Mouse (Mus musculus) erythroblast, embryonic 14.5 days (primary cell): ENCODE results near the gene Ust. TPM values are rescaled to one million over a fixed set of nuclear protein-coding genes. Genes with fewer than 3 reads are reported as not detected.

Experiments
- H3K27me3 ChIP-seq: 2 replicates; pipeline ENCODE4 v1.6.1; 2012; ENCODE audit warnings: inconsistent platforms; ENCODE audit not compliant: control insufficient read depth
- H3K36me3 ChIP-seq: 2 replicates; pipeline ENCODE4 v1.6.1; 2012; ENCODE audit warnings: mild to moderate bottlenecking, inconsistent platforms; ENCODE audit not compliant: control insufficient read depth
- H3K4me1 ChIP-seq: 2 replicates; pipeline ENCODE4 v1.6.1; 2012; ENCODE audit warnings: inconsistent platforms; ENCODE audit not compliant: control insufficient read depth
- H3K4me3 ChIP-seq: replicated peaks from 2 replicates; pipeline ENCODE3; 2012; ENCODE audit warnings: moderate library complexity, mild to moderate bottlenecking, inconsistent platforms
- H3K9me3 ChIP-seq: 2 replicates; pipeline ENCODE4 v1.6.1; 2012; ENCODE audit warnings: low read length, inconsistent platforms, mixed read lengths; ENCODE audit not compliant: control insufficient read depth
- GATA1 ChIP-seq: IDR thresholded peaks from 2 replicates; pipeline ENCODE4 v1.6.1; 2012; ENCODE audit warnings: low read length, inconsistent platforms, mixed read lengths
- TAL1 ChIP-seq: IDR thresholded peaks from 3 replicates; pipeline ENCODE4 v1.6.1; 2012; ENCODE audit warnings: low read length, inconsistent platforms, mixed read lengths
- polyA plus RNA-seq: library from polyadenylated mRNA; stranded (reverse); fragments of >175 nt; gene quantifications from 2 replicates; pipeline ENCODE4 v1.2.3, GENCODE M21; 2012

The Ust gene
- polyA plus RNA-seq, 1 experiment = not detected

- H3K9me3 ChIP-seq = no peaks in the 10 kb centered on the region
- peaks cover 7% of the 10 kb centered on the region for H3K27me3 ChIP-seq
- no peaks in the 10 kb centered on the region for H3K4me1 ChIP-seq
- TF ChIP-seq TAL1 (no peak), GATA1 (no peak)
- H3K36me3 ChIP-seq = no peaks in the 10 kb centered on the region
- H3K4me3 ChIP-seq = no peak overlapping the region
These were observed 6.9 kb downstream of the Ust start for GRCm38 (mm10) chr10:8511760-8512159.

DNA sequence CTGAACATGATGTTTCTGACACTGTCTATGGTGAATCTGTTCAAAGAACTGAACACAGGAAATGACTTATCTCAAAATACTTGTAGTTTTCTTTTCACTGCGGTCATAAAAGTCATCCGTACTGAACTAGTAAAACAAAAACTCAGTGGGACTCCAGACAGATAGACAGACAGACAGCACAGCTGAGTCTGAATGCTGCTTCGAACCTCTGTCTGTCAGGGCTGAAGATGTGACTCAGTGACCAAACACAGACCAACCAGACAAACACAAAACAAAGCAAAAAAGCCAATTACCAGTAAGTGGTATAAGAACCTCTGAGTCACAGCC is 12.4 kb downstream of the Ust start:
- Histone ChIP-seq H3K27me3 (no peaks in the 10 kb centered on the region), H3K4me3 (no peak overlapping the region), H3K9me3 (no peaks in the 10 kb centered on the region), H3K4me1 (no peaks in the 10 kb centered on the region), H3K36me3 (no peaks in the 10 kb centered on the region)
- TF ChIP-seq GATA1 (no peak), TAL1 (no peak)

DNA sequence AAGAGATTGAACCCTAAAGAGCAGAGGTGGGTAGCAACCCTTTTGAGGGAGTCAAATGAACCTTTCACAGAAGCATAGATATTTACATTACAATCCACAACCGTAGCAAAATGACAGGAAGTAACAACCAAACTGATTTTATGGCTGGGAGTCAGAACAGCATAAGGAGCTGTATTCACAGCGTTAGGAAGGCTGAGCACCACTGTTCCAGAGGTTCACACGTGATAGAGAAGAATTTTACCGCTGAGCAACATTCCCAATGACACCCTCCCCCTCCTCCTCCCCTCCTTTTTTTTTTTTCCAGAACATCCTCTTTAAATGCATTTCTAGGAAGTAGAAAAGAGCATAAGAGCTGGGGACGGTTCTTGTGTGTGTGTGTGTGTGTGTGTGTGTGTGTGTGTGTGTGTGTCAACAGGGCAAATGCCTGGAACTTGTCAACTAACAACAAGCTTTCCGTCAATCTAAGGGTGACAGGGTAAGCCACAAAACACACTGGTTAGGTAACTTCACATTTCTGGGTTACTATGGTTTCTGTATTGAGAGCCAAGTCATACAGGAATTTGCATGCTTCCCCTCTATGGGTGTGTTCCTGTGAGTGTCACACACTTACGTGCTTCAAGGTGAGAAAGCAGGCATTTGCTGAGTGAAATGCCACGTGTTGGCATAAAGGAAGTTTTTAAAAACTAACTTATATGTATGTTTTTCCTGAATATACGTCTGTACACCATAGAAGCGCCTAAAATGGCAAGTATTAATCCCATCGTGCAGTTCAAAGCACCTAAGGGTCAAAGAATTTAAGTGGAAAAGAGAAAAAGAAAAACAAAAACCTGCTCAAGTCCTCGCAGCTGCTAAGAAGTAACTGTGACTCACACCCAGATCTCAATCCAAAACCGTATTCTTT is 13.0 kb downstream of the Ust start:
- H3K36me3 ChIP-seq = no peaks in the 10 kb centered on the region
- no peak for TF ChIP-seq GATA1
- TF ChIP-seq TAL1 = no peak
- H3K27me3 ChIP-seq = no peaks in the 10 kb centered on the region
- H3K9me3 ChIP-seq = no peaks in the 10 kb centered on the region
- H3K4me3 ChIP-seq = no peak overlapping the region
- no peaks in the 10 kb centered on the region for H3K4me1 ChIP-seq

DNA sequence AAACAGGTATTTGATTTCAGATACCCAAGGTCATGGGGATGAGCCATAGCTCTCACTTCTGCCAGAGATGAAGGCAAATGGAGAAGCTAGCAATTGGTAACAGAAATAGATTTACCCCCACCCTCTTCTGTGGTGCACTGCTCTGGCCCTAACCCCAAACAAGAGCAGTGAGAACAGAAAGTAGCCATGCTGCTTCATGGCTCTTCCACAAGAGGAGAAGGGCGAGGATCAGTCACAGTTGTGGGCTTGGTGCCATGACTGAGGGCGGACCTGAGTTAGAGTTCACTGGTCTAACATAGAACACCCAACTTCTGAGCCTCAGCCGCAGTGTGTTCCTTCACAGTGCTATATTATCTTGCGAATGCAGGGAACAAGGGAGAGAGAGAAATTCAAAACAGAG is 13.8 kb downstream of the Ust start:
- TF ChIP-seq TAL1 = no peak
- Histone ChIP-seq H3K9me3 (no peaks in the 10 kb centered on the region), H3K36me3 (no peaks in the 10 kb centered on the region), H3K4me1 (no peaks in the 10 kb centered on the region), H3K27me3 (no peaks in the 10 kb centered on the region), H3K4me3 (no peak overlapping the region)

DNA sequence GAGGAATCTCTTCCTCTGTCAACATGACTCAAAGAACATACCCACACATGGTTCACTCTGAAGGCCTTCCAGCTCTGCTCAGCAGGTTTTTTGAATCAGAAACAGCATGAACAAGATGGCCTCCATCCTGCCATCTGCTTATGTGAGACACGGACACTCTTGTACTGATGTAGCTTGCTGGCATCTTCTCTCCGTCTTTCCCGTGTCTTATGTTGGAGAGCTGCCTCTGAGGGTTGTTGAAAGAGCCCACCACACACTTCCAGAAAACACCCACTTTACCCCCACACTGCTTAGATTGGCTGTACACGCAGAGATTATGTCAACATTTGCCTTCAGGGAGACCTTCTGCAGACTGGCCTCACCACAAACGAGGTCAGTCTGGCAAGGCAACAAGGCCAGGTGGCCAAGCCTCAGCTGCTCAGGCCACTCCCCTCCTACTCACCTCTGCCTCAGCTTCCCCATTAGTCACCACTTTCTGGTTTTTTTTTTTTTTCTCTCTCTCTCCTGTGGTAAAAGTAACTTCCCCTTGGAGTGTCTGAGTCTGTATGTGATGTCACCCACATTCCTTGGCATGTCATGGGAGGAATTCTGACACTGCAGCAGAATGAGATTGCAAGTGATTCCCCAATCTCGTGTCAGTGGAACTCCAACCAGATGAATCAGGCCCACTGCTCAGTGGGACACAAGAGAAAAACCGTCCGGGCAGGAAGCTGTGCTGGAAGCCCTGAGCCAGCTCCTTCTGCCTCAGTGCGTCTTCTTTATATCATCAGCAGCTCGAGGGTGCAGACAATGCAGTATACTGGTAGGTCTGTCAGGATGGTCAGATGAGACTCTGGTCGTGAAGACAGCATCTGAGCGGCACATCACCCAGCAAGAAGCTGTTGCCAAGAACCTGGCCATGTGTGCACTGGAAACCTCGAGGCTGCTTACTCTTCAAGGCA is 19.4 kb downstream of the Ust start:
- Histone ChIP-seq H3K4me3 (no peak overlapping the region), H3K27me3 (no peaks in the 10 kb centered on the region), H3K36me3 (no peaks in the 10 kb centered on the region), H3K4me1 (no peaks in the 10 kb centered on the region), H3K9me3 (no peaks in the 10 kb centered on the region)
- TF ChIP-seq GATA1 (no peak), TAL1 (no peak)

- no peak for TF ChIP-seq TAL1
- no peak for TF ChIP-seq GATA1
- no peaks in the 10 kb centered on the region for H3K9me3 ChIP-seq
- no peaks in the 10 kb centered on the region for H3K27me3 ChIP-seq
- H3K4me3 ChIP-seq = no peak overlapping the region
- H3K36me3 ChIP-seq = no peaks in the 10 kb centered on the region
- H3K4me1 ChIP-seq = no peaks in the 10 kb centered on the region
These were observed 23.0 kb downstream of the Ust start for GRCm38 (mm10) chr10:8495543-8496141.

GRCm38 (mm10) chr10:8491909-8492591 is 26.6 kb downstream of the Ust start:
- TF ChIP-seq TAL1 (no peak), GATA1 (no peak)
- no peaks in the 10 kb centered on the region for H3K36me3 ChIP-seq
- H3K4me1 ChIP-seq = no peaks in the 10 kb centered on the region
- no peaks in the 10 kb centered on the region for H3K9me3 ChIP-seq
- no peak overlapping the region for H3K4me3 ChIP-seq
- H3K27me3 ChIP-seq = no peaks in the 10 kb centered on the region

GRCm38 (mm10) chr10:8487388-8487787 is 31.2 kb downstream of the Ust start:
- TF ChIP-seq GATA1 (no peak), TAL1 (no peak)
- Histone ChIP-seq H3K4me1 (no peaks in the 10 kb centered on the region), H3K36me3 (no peaks in the 10 kb centered on the region), H3K27me3 (no peaks in the 10 kb centered on the region), H3K4me3 (no peak overlapping the region), H3K9me3 (no peaks in the 10 kb centered on the region)
